Mouse (Mus musculus) cerebellum, adult 11-12 months (tissue): ENCODE measurements around the gene Gm10642.

Source experiments
- DNase-seq: peaks from one replicate; pipeline ENCODE4 v3.0.0; 2022

Gene Gm10642

DNA sequence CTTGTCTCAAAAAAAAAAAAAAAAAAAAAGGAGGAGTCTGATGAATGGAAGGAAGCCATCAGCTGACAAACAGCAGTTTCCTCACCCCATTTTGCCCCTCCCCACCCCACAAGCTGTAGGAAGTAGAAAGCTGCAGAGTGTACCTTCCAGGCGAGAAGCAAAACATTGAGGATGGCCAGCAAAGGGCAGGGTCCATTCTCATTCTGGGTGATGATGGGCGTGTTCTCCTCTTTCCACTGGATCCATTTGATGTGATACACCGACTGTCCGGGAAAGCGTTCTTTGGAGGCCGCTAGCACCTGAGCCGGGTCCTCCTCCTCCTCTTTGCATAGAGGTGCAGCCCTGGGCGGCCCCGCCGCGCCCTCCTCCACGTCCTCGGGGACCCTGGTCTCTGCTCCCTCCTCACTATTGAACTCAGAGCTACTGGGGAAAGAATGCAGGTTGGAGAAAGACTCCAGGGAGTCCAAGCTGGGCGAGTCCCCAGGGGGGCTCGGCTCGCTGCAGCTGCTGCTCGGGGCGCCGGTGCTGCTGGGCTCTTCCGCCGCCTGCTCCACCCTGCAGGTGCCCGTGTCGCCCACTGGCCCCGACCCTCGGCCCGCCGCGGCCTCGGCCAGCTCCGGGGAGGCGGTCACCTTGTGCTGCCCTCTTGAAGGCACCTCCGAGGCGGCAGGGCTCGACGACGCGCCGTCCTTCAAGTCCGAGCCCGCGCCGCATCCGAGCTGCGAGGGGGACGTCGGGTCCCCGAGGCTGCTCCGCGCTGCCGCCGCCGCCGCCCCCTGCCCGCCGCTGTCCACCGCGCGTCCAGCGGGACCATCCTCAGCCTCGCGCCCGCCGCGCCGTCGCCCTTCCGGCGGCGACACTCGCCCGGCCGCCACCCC lies at the start of gene Gm10642:
Gene Gm10642, plus strand, starts transcription at position 122 of the 878 bp plus-strand sequence.
- DNase-seq = peak; percentile 78

DNA sequence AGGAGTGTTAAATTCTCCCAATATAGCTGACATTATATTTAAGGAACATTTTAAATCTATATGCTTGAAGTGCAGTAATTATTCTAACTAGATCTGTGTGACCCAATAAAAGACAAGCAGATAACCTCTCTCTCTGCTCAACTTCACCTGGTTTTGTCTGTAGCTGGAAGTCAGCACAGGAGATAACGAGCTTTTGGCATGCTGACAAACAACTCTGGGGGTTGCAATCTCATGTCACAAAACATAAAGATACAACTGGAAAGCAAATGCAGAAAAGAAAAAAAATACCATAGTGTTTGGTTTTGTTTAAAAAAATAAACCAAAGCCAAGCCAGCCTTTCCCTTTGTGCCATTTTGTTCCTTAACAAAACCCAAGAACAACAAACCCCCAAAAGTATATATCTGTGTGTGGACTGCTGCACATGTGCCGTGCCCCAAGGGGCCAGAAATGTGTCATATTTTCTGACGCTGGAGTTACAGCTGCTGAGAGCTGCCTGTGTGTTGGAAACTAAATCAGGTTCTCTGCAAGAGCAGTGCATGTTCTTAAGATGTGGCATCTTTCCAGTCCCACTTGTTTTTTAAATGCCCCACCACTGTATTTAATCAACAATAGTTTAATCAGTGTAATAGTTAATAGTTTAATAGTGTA lies 44.9 kb upstream of the Gm10642 start:
- no peak for DNase-seq

GRCm38 (mm10) chr9:70629711-70630110 lies 26.3 kb upstream of the Gm10642 start:
- peak; percentile 78 for DNase-seq

DNA sequence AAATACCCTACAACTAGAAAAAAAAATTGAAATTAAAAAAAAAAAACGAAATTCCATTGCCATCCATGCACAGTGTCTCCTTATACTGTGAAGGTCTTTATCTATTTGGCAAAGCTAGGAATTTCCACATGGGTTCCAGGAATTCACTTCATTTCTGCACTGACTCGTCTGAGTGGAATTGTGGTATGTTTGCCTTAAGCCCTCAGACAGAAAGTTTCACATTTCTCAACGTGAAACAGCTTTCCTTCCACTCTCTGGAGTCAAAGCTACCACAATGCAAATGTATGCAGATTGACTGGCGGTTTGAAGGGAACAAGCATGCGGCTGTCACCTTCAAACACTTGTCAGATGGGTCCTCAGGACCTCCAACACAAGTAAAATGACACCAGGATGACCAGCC lies 24.4 kb upstream of the Gm10642 start:
- no peak for DNase-seq

- DNase-seq = no peak
These were observed 19.3 kb upstream of the Gm10642 start for GRCm38 (mm10) chr9:70636748-70637147.

GRCm38 (mm10) chr9:70650260-70650659 lies 5.8 kb upstream of the Gm10642 start:
- DNase-seq = no peak

- DNase-seq = no peak
These were observed 5.1 kb upstream of the Gm10642 start for GRCm38 (mm10) chr9:70650994-70651393.

DNA sequence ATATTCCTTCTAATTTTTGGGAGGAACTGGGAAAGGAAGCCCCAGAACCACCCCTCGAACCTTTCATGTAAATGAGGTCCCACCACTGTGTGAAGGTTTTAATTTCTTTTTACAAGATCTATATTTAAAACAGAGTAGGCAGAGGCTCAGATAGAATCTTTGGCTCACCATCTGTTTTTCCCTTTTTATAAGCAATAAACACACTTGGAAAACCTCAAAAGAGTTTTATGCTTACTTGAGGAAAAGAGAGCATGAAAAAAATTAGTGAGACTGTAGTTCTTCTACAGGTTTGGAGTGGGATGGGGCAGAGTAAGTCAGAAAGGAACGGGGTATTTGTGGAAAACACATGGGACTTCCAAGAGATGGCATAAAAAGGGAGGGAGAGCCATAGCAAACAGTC lies 3.8 kb upstream of the Gm10642 start:
- DNase-seq = no peak

DNA sequence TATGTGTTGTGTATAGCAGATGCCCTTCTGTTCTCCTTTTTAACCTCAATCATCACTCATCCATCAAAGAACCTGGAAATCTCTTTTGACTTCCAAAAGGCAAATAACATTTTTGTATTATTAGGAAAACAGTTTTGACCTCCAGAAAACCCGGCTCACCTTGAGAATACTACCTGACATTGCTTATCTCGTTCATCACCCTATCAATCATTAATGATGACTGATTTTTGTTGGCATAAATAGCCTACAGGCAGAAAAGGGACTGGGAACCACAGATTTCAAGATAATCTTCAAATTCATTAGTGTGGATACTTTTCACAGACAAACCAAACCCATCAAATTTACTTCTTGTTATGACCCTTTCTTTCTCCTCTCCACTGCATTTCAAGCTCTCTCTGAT lies 2.2 kb upstream of the Gm10642 start:
- DNase-seq = no peak

DNA sequence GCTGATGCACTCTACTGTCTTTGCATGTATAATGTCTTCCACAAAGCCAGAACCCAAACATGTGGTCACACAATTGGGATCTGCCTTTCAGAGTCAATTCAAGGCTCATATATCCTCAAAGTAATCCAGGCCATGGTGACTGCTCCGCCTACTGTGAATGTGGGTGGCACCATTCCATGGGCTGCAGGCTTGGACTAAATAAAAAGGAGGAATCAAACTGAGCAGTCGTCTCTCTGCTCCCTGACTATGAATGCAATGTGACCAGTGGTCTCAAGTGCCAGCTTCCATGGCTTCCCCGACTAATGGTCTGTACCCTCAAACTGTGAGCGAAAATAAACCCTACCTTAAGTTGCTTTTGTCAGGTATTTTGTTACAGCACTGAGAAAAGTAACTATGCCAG lies 1.6 kb upstream of the Gm10642 start:
- peak; percentile 54 for DNase-seq

DNA sequence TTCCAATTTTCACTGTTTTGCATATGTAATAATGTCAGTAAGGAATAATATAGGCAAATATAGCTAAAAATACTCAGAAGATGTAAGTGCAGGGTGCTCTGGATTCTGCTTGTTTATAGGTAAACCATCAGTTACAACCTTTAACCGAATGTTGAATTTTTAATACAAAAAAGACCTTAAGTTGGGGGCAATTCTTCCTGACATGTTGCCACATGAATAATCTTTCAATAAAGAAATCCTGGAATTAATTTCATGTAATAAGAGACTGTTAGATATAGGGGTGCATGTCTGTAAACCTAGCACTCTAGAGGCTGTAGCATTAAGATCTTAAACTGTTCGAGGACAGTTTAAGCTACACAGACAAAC lies 304 bp upstream of the Gm10642 start:
- no peak for DNase-seq

GRCm38 (mm10) chr9:70657013-70657967 lies 1.2 kb downstream of the Gm10642 start, which contains the start of gene Mindy2:
Gene Mindy2, minus strand, starts transcription at chr9:70657174.
- peak; percentile 99 for DNase-seq

DNA sequence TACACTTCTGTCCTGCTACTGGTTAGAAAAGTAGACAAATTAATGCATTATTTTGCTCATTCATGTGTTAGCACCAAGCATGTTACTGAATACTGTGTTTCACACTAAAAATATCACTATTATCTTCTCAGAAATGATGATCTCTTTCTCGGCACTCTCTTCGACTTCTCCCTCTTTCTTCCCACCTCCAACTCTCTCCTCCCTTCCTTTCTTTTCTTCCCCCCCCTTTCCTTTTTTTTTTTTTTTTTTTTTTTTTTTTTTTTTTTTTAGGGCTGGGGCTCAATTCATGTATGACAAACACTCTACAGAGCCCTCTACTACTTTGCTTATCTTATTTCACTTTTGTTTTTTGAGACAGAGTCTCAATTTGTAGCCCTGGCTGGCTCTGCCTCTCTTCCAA lies 2.2 kb downstream of the Gm10642 start:
- no peak for DNase-seq

DNA sequence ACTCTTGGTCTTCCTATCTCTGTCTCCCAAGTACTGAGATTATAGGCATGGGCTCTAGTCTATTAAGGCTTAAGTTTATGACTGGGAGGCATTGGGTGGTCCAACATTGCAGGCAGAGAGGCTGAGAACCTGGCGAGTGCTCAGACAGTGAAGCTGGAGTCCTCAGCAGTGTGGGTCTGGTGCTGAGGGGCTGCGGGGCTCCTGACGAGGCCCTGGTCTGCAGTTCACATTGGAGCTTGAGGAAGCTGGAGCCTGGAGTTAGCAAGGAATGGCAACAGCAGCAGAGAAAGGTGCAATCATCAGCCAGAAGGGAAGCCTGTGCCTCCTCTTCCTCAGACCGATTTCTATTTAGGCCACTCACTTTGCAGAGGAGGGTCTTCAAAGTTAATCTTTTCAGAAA lies 8.8 kb downstream of the Gm10642 start:
- DNase-seq = peak; percentile 54

- DNase-seq = peak; percentile 97
These were observed 9.5 kb downstream of the Gm10642 start for GRCm38 (mm10) chr9:70665372-70666145.

DNA sequence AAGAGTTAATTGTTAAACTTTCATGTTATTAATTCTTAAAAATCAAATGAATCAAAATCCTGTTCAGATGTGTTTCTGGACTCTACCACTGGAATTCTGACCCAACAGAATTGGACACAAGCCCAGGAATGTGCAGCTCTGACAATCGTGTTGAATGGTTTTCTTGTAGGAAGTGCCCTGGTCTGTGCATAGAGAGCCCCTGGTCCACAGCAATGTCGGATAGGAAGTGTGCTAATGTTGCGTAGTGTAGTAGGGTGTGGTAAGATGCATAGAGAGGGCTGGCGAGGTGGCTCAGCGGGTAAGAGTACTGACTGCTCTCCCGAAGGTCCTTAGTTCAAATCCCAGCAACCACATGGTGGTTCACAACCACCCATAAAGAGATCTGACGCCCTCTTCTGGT lies 10.8 kb downstream of the Gm10642 start:
- DNase-seq = peak; percentile 53

- DNase-seq = no peak
These were observed 12.0 kb downstream of the Gm10642 start for GRCm38 (mm10) chr9:70668048-70668447.

DNA sequence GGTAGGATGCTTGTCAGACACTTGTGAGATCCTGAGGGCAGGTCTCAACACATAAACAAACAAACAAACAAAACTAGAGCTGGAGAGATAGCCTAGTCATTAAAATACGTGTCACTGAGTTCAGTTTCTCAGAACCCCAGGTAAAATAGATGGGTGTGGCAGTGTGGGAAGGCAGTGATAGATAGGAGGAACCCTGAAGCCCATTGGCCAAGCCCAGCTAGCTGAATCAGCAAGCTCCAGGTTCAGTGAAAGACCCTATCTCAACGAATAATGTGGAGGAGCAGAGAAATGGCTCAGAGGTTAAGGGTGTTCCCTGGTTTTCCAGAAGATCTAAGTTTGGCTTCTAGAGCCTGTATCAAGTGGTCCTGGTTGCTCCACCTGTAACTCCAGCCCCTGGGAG lies 13.1 kb downstream of the Gm10642 start:
- DNase-seq = no peak

DNA sequence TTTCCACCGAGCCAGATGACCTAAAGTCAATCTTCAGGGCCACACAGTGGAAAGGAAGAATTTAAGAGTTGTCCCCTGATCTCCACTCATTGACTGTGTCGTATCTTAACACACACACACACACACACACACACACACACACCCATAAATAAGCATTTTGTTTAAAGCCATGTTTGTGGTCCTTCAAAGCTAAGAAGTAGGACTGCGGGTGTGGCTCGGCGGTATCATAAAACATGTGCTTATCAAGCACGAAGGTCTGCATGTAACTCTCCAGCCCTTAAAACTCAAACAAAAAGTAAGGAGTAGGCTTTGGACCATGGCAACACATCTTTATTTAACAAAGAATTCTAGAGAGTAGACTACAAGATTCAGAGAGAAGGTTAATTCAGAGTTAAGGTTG lies 14.3 kb downstream of the Gm10642 start:
- no peak for DNase-seq

DNA sequence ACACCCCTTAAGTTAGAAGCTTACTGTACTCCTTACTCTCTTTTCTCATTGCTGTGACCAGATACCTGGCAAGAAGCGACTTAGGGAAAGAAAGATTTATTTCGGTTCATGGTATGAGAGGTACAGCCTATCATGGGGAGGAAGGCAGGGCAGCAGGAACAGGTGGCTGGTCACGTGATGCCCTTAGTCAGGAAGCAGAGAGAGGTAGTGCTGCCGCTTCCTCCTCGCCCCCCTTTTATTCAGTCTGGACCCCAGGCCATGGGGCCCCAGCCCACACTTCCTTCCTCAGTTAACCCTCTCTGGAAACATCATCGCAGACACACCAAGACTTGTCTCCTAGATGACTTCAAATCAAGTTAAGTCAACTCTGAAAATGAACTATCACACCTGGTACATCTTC lies 15.2 kb downstream of the Gm10642 start:
- DNase-seq = no peak

DNA sequence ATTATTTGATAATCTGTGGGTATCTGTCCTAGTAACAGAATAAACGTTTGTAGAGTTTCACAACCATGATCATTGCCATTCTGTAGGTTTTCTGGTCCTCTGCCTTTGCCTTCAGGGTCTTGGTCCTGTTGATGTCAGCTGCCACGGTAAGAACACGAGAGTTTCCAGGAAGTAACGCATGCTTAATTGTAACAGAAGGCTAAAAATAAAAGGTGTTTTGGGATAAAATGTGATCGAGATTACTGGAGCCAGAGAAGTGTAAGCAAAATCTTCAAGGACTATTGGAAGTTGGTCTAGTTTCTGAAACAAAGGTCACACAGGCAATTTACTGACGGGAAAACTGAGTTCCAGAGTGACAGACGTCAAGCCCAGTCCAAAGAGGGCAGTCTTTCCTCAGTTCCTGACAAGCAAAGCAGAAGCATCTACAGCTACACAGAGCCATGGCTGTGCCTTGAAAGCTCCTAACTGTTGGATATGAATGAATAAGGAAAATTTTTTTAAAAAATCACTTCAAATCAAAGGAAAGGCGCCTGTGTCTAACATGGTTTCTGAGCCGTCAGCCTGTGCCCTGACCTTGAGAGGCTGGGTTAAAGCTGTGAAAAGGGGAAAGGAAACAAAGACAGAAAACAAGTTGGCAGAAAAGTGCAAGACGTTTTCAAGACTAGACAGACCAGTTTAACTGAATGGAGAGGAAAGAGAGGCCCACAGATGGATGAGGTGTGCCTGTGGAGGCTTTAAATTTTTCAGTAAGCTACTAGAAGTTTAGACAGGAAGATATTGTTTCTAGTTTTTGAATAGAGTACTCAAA lies 15.9 kb downstream of the Gm10642 start:
- DNase-seq = no peak

GRCm38 (mm10) chr9:70673656-70674055 lies 17.6 kb downstream of the Gm10642 start:
- DNase-seq = no peak
